Mouse (Mus musculus): Measurements from ENCODE around the gene Ifi47.

DNA sequence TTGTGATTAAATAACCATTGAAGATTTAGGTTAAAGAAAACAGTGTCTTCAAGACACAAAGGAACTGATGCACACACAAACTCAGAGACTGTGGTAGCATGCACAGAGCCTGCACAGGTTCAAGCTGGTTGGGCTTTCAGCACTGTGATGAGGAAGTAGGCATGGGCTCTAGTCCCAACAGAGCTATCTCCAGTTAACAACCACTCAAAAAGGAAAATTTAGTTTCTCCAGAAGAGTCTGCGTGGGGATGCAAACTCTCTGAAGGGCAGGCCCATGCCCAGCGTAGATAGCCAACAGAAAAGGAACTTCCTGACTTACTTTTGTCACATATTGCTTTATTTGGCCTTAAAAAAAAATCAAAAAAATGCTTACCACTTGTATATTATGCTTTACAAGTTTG lies 16.4 kb downstream of the Ifi47 start:
- TF ChIP-seq CTCF (IDR thresholded peaks at IDR 0.05; ENCODE audit: borderline replicate concordance, extremely low read depth, insufficient read depth, insufficient read length): no peak
- no peak for TF ChIP-seq POLR2A (IDR thresholded peaks at IDR 0.05; ENCODE audit: borderline replicate concordance, extremely low read depth, insufficient read depth, insufficient read length, poor library complexity, severe bottlenecking)
